Mouse (Mus musculus) heart, postnatal 25 days (tissue): Measurements from ENCODE around the gene Cnr2. TPM values are rescaled to one million over a fixed set of nuclear protein-coding genes. Genes with fewer than 3 reads are reported as not detected.

Source experiments
- DNase-seq: peaks from one replicate; pipeline ENCODE4 v3.0.0; 2022; ENCODE audit warnings: low spot score
- intact Hi-C: fragments of 180-260 bp; cut with DNase I; formaldehyde crosslinking; loops from one replicate; pipeline ENCODE4 v1.15.1; 2025
- total RNA-seq, 2 experiments: library from RNA; stranded (reverse); gene quantifications; 2 replicates each; pipeline ENCODE4 v1.2.3; 2021

The Cnr2 gene
- total RNA-seq, 2 experiments from 2014 or later: 0.34 to 0.36 TPM

GRCm38 (mm10) chr4:135950365-135950764 lies 55.2 kb downstream of the Cnr2 start:
- intact Hi-C loops: no loop called here
- DNase-seq: no peak

DNA sequence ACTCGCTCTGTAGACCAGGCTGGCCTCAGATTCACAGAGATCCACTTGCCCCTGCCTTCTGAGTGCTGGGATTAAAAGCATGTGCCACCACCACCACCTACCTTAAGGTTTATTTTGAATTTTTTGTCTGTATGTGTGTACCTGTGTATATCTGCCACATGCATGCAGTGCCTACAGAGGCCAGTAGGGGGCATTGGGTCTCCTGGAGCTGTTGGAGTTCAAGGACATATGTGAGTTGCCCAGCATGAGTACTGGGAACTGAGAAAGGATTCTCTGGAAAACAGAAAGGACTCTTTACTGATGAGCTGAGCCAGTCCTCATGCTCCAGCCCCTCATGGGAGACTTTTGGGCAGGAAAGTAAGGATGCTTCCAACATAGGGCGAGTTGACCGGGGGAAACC lies 56.3 kb downstream of the Cnr2 start:
- intact Hi-C loops: no loop called here
- DNase-seq: no peak

DNA sequence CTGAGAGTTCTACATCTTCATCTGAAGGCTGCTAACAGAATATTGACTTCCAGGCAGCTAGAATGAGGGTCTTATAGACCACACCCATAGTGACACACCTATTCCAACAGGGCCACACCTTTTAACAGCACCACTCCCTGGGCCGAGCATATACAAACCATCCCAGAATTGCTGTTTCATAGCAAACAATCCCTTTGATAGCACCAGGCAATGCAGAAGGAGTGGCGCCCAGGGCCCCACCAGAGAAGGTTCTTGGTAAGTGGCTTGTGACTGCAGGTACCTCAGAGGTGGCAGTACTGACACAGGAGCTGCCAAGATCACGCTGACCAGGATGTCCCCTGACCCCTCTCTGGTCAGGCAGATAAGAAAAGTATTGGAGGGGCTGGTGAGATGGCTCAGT lies 58.0 kb downstream of the Cnr2 start:
- intact Hi-C loops: no loop called here

GRCm38 (mm10) chr4:135954241-135954640 lies 59.0 kb downstream of the Cnr2 start:
- no peak for DNase-seq
- intact Hi-C loops: no loop called here

More for the DNA sequence above, 58.0 kb downstream of the Cnr2 start:
- no peak for DNase-seq

DNA sequence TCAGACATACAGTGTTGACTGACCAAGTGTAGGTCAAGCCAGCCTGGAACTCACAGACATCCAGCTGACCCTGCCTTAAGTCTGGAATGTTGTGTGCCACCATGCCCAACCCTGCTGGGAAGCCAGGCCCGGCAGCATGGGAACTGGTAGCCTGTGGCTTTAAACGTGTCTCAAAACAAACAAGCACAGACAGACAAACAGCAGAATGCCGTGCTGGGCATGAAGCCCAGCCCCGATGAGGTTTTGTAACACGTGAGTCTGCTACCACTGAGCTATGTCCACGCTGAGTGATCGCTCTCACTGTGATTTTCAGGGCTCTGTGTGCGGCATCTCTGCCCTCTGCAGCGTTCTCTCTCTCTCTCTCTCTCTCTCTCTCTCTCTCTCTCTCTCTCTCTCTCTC lies 60.7 kb downstream of the Cnr2 start:
- intact Hi-C loops: no loop called here

GRCm38 (mm10) chr4:135958354-135958753 lies 63.2 kb downstream of the Cnr2 start:
- intact Hi-C loops: no loop called here

More for the DNA sequence above, 60.7 kb downstream of the Cnr2 start:
- DNase-seq: no peak

GRCm38 (mm10) chr4:135960717-135961116 lies 65.5 kb downstream of the Cnr2 start:
- intact Hi-C loops: loop anchor here (2.0 to 5.0 kb wide), 2 partner anchors 72 to 92 kb away; partner anchors contain the start of gene Rpl11
- DNase-seq: no peak

More at GRCm38 (mm10) chr4:135958354-135958753, 63.2 kb downstream of the Cnr2 start:
- DNase-seq: no peak

DNA sequence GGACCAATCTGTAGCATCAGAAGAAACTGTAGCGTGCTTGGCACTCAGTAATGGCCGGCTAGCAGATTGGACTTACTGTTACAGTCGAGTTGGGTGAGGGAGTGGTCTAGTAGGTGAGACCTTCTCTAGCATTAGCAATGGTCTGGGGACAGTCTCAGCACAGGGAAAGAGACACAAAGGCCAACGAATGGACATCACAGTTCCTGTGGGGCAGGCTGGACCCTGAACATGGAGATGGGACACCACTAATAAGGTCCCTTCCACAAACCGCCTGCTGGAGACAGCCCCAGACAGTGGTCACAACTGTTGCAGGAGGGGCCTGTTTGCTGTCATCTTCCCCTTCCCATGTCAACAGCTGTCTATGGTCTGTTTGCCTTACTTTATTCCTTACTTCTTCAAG lies 66.5 kb downstream of the Cnr2 start:
- DNase-seq: no peak
- intact Hi-C loops: loop anchor here (2.0 to 5.0 kb wide), 2 partner anchors 73 to 91 kb away; partner anchors contain the start of gene Rpl11

- intact Hi-C loops: loop anchor here (5.0 kb wide), 1 partner anchor 90 kb away; the partner anchor contains the start of gene Rpl11
- no peak for DNase-seq
Measured at GRCm38 (mm10) chr4:135962198-135962597, 67.0 kb downstream of the Cnr2 start.

- intact Hi-C loops: loop anchor here (5.0 kb wide), 1 partner anchor 89 kb away; the partner anchor contains the start of gene Rpl11
- no peak for DNase-seq
Measured at GRCm38 (mm10) chr4:135962946-135963345, 67.8 kb downstream of the Cnr2 start.

- DNase-seq: peak; percentile 89
- intact Hi-C loops: loop anchor here (5.0 kb wide), 1 partner anchor 89 kb away; the partner anchor contains the start of gene Rpl11
Measured at GRCm38 (mm10) chr4:135963457-135964193, 68.4 kb downstream of the Cnr2 start, which contains the start of gene Gale. Gene Gale (plus strand): TSS chr4:135963727.

- DNase-seq: no peak
- intact Hi-C loops: loop anchor here (5.0 kb wide), 1 partner anchor 88 kb away; the partner anchor contains the start of gene Rpl11
Measured at GRCm38 (mm10) chr4:135964426-135964825, 69.2 kb downstream of the Cnr2 start.

GRCm38 (mm10) chr4:135965113-135965512 lies 69.9 kb downstream of the Cnr2 start:
- no peak for DNase-seq
- intact Hi-C loops: no loop called here

DNA sequence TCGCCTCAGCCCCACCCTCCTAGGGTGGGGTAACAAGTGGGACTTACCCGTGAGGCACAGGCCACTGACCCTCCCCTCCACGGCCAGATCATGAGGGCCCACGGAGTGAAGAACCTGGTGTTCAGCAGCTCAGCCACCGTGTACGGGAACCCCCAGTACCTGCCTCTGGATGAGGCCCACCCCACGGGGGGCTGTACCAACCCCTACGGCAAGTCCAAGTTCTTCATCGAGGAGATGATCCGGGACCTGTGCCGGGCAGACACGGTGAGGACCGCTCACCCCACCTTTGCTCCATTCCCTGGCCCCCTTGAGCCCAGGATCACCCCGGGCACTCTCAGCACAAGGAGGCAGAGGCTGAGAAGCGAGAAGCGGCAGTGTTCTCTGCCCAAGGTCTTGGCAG lies 71.1 kb downstream of the Cnr2 start:
- intact Hi-C loops: no loop called here

GRCm38 (mm10) chr4:135967086-135967760 lies 72.0 kb downstream of the Cnr2 start:
- intact Hi-C loops: no loop called here

More for the DNA sequence above, 71.1 kb downstream of the Cnr2 start:
- DNase-seq: no peak

GRCm38 (mm10) chr4:135968271-135968869 lies 73.2 kb downstream of the Cnr2 start:
- no peak for DNase-seq
- intact Hi-C loops: no loop called here

More at GRCm38 (mm10) chr4:135967086-135967760, 72.0 kb downstream of the Cnr2 start:
- DNase-seq: no peak

DNA sequence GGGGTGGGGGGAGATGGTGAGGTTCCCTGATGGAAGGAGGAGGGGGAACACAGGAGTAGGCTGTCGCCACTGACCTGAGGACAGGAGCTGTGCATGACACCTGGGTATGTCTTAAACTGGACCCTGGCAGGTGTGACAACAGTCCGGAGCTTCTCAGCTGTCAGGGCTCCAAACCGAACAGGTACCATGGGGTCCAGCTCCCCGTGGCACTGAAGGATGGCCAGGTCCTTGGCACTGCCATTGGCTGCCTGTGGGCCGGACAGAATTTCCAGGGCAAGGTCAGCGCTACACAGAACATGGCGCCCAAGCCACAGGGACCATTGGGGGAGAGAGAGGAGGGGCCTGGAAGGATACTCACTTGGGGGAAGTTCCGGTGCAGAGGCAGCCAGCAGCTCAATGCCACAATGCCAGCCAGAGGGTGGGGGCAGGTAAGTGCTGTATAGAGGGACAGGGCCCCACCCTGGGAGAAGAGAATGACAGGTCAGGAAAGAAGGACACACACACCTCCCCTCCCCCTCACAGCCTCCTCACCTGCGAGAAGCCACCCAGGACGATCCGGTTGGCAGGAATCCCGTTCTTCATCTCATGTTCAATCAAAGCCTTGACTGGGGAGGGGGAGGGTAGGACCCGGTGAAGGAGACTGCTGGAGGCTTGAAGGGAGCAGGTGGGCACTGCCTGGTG lies 74.0 kb downstream of the Cnr2 start:
- no peak for DNase-seq
- intact Hi-C loops: no loop called here
